Mouse (Mus musculus): Measurements from ENCODE around the gene Bsn. TPM values are rescaled to one million over a fixed set of nuclear protein-coding genes. Genes with fewer than 3 reads are reported as not detected.
A peak's percentile ranks its signal among the peaks of the same experiment; 100 is the strongest.

Bsn gene
- polyA plus RNA-seq, 1 experiment from 2014 or later, result 14.2 TPM

DNA sequence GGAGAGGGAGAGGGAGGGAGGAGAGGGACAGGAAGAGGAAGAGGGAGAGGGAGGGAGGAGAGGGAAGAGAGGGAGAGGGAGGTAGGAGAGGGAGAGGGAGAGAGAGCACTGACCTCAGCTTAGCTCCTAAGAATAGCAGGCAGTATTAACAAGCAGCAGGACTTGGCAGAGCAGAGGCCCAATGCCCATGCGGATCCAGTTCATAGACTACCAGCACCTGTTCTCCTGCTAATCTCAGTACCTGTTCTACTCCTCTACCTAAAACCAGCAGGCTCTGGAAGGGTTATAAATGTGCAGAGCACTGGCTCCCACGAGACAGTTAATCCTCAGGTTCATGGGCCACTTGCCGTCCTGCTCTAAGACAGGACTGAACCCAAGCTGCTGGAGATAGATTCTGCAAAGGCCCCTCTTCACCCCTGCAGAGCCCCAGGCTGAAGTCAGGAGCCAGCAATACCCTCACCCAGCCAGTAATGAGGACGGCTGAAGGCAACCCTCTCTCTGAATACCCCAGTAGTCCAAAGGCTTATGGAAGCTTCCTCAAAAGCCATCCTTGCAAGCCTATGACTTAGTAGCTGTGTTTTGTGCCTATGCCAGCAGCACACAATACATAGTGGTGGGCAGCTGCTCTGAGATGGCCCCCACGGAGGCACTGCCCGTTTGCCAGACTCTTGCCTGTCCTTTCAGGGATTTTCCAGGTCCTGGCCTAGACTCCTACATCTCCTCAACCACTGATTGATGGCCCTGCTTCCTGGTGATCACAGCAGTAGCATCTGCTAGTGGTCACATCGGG, 116.8 kb downstream of the Bsn start:
- 0 out of 2 replicates have a peak overlapping the region, but pooled peaks have one; percentile 16 for H3K9ac ChIP-seq (replicated peaks; ENCODE audit: low read length)
- no peaks in the 10 kb centered on the region for H3K9me3 ChIP-seq (ENCODE audit: control insufficient read depth, low read length)
- no peak overlapping the region for H3K4me3 ChIP-seq (replicated peaks; ENCODE audit: low read depth, low read length)
- peaks cover 34% of the 10 kb centered on the region for H3K36me3 ChIP-seq (ENCODE audit: control insufficient read depth, insufficient read depth, low read length)
- ATAC-seq (ENCODE audit: low FRiP score, low TSS enrichment) (no peak), DNase-seq (no peak)
- H3K27me3 ChIP-seq (ENCODE audit: control insufficient read depth, insufficient read depth, low read length), result no peaks in the 10 kb centered on the region
- 68% methylated on average over 7 of the region's 7 CpGs for WGBS
- peaks cover 6% of the 10 kb centered on the region for H3K4me1 ChIP-seq (ENCODE audit: control insufficient read depth, insufficient read depth, low read length)
- no peak overlapping the region for H3K4me2 ChIP-seq (ENCODE audit: low read length)
- H3K27ac ChIP-seq (replicated peaks; ENCODE audit: low read depth, low read length), result no peak overlapping the region

DNA sequence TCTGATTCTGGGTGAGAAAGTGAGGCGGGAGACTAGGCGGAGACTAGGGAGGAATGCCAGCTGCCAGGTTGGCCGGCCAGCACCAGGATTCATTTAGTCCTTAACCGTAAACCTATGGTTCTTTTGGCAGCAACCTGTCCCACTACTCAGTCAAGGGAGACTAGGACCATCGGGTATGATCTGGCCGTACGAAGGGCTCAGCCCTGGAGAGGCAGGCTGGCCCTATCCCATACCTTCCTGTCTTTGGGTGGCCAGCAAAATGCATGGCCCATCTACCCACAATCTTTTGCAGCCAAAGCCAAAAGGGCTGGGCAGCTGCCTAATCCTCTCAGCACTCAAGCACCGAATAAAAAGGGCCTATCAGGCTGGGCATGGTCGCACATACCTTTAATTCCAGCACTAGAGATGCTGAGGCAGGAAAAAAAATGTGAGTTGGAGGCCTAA, 117.7 kb downstream of the Bsn start:
- Histone ChIP-seq H3K27ac (replicated peaks; ENCODE audit: low read depth, low read length) (no peak overlapping the region), H3K4me3 (replicated peaks; ENCODE audit: low read depth, low read length) (no peak overlapping the region), H3K36me3 (ENCODE audit: control insufficient read depth, insufficient read depth, low read length) (peaks cover 34% of the 10 kb centered on the region), H3K27me3 (ENCODE audit: control insufficient read depth, insufficient read depth, low read length) (no peaks in the 10 kb centered on the region), H3K4me1 (ENCODE audit: control insufficient read depth, insufficient read depth, low read length) (no peaks in the 10 kb centered on the region), H3K4me2 (ENCODE audit: low read length) (no peak overlapping the region), H3K9me3 (ENCODE audit: control insufficient read depth, low read length) (no peaks in the 10 kb centered on the region), H3K9ac (replicated peaks; ENCODE audit: low read length) (no peak overlapping the region)
- ATAC-seq (ENCODE audit: low FRiP score, low TSS enrichment), result no peak
- no peak for DNase-seq
- WGBS, result 60% methylated on average over 9 of the region's 9 CpGs

- no peak overlapping the region for H3K4me2 ChIP-seq (ENCODE audit: low read length)
- no peak for ATAC-seq (ENCODE audit: low FRiP score, low TSS enrichment)
- H3K4me1 ChIP-seq (ENCODE audit: control insufficient read depth, insufficient read depth, low read length), result no peaks in the 10 kb centered on the region
- 90% methylated on average over 4 of the region's 4 CpGs for WGBS
- H3K9me3 ChIP-seq (ENCODE audit: control insufficient read depth, low read length), result no peaks in the 10 kb centered on the region
- H3K27me3 ChIP-seq (ENCODE audit: control insufficient read depth, insufficient read depth, low read length), result no peaks in the 10 kb centered on the region
- no peak overlapping the region for H3K4me3 ChIP-seq (replicated peaks; ENCODE audit: low read depth, low read length)
- peaks cover 33% of the 10 kb centered on the region for H3K36me3 ChIP-seq (ENCODE audit: control insufficient read depth, insufficient read depth, low read length)
- no peak overlapping the region for H3K27ac ChIP-seq (replicated peaks; ENCODE audit: low read depth, low read length)
- no peak for DNase-seq
- no peak overlapping the region for H3K9ac ChIP-seq (replicated peaks; ENCODE audit: low read length)
Measured at GRCm38 (mm10) chr9:108071801-108072200, 118.4 kb downstream of the Bsn start.

GRCm38 (mm10) chr9:108069529-108069928, 120.7 kb downstream of the Bsn start:
- ATAC-seq (ENCODE audit: low FRiP score, low TSS enrichment) (no peak), DNase-seq (no peak)
- Histone ChIP-seq H3K4me1 (ENCODE audit: control insufficient read depth, insufficient read depth, low read length) (no peaks in the 10 kb centered on the region), H3K27me3 (ENCODE audit: control insufficient read depth, insufficient read depth, low read length) (no peaks in the 10 kb centered on the region), H3K9ac (replicated peaks; ENCODE audit: low read length) (no peak overlapping the region), H3K9me3 (ENCODE audit: control insufficient read depth, low read length) (no peaks in the 10 kb centered on the region), H3K27ac (replicated peaks; ENCODE audit: low read depth, low read length) (no peak overlapping the region), H3K4me3 (replicated peaks; ENCODE audit: low read depth, low read length) (no peak overlapping the region), H3K36me3 (ENCODE audit: control insufficient read depth, insufficient read depth, low read length) (peaks cover 39% of the 10 kb centered on the region), H3K4me2 (ENCODE audit: low read length) (no peak overlapping the region)
- 90% methylated on average over 7 of the region's 7 CpGs for WGBS

DNA sequence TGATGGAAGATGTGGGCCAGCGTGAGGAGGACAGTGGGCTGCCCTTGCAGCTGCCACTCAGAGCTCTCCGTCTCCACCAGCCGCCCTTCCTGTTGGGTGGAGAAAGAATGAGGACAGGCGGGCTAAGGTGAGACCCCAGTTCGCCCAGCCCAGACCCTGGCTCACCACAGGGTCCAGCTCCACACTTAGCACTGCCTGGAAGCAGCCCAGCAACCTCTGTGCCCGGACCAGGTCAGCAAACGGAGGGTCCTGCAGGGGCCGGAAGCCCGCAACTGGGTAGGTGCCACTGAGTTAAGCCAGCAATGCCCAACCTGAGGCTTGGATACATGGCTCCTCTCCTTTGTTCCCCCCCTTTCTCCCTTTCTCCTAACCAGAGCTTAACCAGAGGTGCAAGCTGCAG, 121.2 kb downstream of the Bsn start:
- H3K4me3 ChIP-seq (replicated peaks; ENCODE audit: low read depth, low read length), result no peak overlapping the region
- no peaks in the 10 kb centered on the region for H3K9me3 ChIP-seq (ENCODE audit: control insufficient read depth, low read length)
- DNase-seq (no peak), ATAC-seq (ENCODE audit: low FRiP score, low TSS enrichment) (no peak)
- H3K4me2 ChIP-seq (ENCODE audit: low read length), result no peak overlapping the region
- H3K9ac ChIP-seq (replicated peaks; ENCODE audit: low read length), result no peak overlapping the region
- no peaks in the 10 kb centered on the region for H3K4me1 ChIP-seq (ENCODE audit: control insufficient read depth, insufficient read depth, low read length)
- H3K27me3 ChIP-seq (ENCODE audit: control insufficient read depth, insufficient read depth, low read length), result no peaks in the 10 kb centered on the region
- no peak overlapping the region for H3K27ac ChIP-seq (replicated peaks; ENCODE audit: low read depth, low read length)
- peaks cover 42% of the 10 kb centered on the region for H3K36me3 ChIP-seq (ENCODE audit: control insufficient read depth, insufficient read depth, low read length)
- WGBS, result 87% methylated on average over 9 of the region's 9 CpGs

GRCm38 (mm10) chr9:108067900-108068299, 122.3 kb downstream of the Bsn start:
- H3K36me3 ChIP-seq (ENCODE audit: control insufficient read depth, insufficient read depth, low read length), result peaks cover 47% of the 10 kb centered on the region
- ATAC-seq (ENCODE audit: low FRiP score, low TSS enrichment), result 0 out of 2 replicates have a peak, but pooled peaks have one; percentile 32
- peak; percentile 92 for DNase-seq
- H3K9ac ChIP-seq (replicated peaks; ENCODE audit: low read length), result no peak overlapping the region
- H3K4me1 ChIP-seq (ENCODE audit: control insufficient read depth, insufficient read depth, low read length), result no peaks in the 10 kb centered on the region
- H3K9me3 ChIP-seq (ENCODE audit: control insufficient read depth, low read length), result no peaks in the 10 kb centered on the region
- WGBS, result 22% methylated on average over 8 of the region's 8 CpGs
- no peak overlapping the region for H3K27ac ChIP-seq (replicated peaks; ENCODE audit: low read depth, low read length)
- H3K27me3 ChIP-seq (ENCODE audit: control insufficient read depth, insufficient read depth, low read length), result no peaks in the 10 kb centered on the region
- no peak overlapping the region for H3K4me3 ChIP-seq (replicated peaks; ENCODE audit: low read depth, low read length)
- H3K4me2 ChIP-seq (ENCODE audit: low read length), result no peak overlapping the region

DNA sequence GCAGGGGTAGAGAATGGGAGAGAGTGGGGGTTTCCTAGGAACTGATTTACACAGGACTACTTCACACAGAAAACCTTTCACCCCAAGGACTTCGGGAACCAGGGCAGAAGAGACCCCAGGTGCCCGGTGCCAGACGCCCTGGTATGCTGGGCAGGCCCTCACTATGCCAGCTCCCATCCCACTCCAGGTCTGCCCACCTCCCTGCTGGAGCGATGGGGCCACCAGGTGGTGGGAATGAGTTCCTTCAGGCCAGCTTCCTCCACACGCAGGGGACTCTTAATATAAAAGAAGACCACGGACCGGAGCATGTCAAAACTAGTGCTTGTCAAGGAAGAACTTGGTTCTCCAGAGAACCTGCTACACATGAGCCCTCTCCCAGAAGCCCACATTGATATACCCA, 123.0 kb downstream of the Bsn start:
- no peak overlapping the region for H3K4me2 ChIP-seq (ENCODE audit: low read length)
- no peak for ATAC-seq (ENCODE audit: low FRiP score, low TSS enrichment)
- WGBS, result 85% methylated on average over 7 of the region's 7 CpGs
- no peak overlapping the region for H3K4me3 ChIP-seq (replicated peaks; ENCODE audit: low read depth, low read length)
- no peak overlapping the region for H3K27ac ChIP-seq (replicated peaks; ENCODE audit: low read depth, low read length)
- H3K27me3 ChIP-seq (ENCODE audit: control insufficient read depth, insufficient read depth, low read length), result no peaks in the 10 kb centered on the region
- H3K9ac ChIP-seq (replicated peaks; ENCODE audit: low read length), result no peak overlapping the region
- H3K9me3 ChIP-seq (ENCODE audit: control insufficient read depth, low read length), result no peaks in the 10 kb centered on the region
- DNase-seq, result no peak
- H3K4me1 ChIP-seq (ENCODE audit: control insufficient read depth, insufficient read depth, low read length), result no peaks in the 10 kb centered on the region
- peaks cover 54% of the 10 kb centered on the region for H3K36me3 ChIP-seq (ENCODE audit: control insufficient read depth, insufficient read depth, low read length)

- no peaks in the 10 kb centered on the region for H3K4me1 ChIP-seq (ENCODE audit: control insufficient read depth, insufficient read depth, low read length)
- H3K4me2 ChIP-seq (ENCODE audit: low read length), result no peak overlapping the region
- 54% methylated on average over 5 of the region's 5 CpGs for WGBS
- H3K9me3 ChIP-seq (ENCODE audit: control insufficient read depth, low read length), result no peaks in the 10 kb centered on the region
- peaks cover 59% of the 10 kb centered on the region for H3K36me3 ChIP-seq (ENCODE audit: control insufficient read depth, insufficient read depth, low read length)
- no peak overlapping the region for H3K9ac ChIP-seq (replicated peaks; ENCODE audit: low read length)
- no peaks in the 10 kb centered on the region for H3K27me3 ChIP-seq (ENCODE audit: control insufficient read depth, insufficient read depth, low read length)
- ATAC-seq (ENCODE audit: low FRiP score, low TSS enrichment) (peak; percentile 62; the same call in 1 of the 2 replicates), DNase-seq (peak; percentile 84)
- H3K4me3 ChIP-seq (replicated peaks; ENCODE audit: low read depth, low read length), result no peak overlapping the region
- no peak overlapping the region for H3K27ac ChIP-seq (replicated peaks; ENCODE audit: low read depth, low read length)
Measured at GRCm38 (mm10) chr9:108065491-108066011, 124.6 kb downstream of the Bsn start.

GRCm38 (mm10) chr9:108063361-108063760, 126.8 kb downstream of the Bsn start:
- Histone ChIP-seq H3K9ac (replicated peaks; ENCODE audit: low read length) (no peak overlapping the region), H3K4me3 (replicated peaks; ENCODE audit: low read depth, low read length) (no peak overlapping the region), H3K9me3 (ENCODE audit: control insufficient read depth, low read length) (no peaks in the 10 kb centered on the region), H3K27ac (replicated peaks; ENCODE audit: low read depth, low read length) (no peak overlapping the region), H3K36me3 (ENCODE audit: control insufficient read depth, insufficient read depth, low read length) (peaks cover 59% of the 10 kb centered on the region), H3K4me1 (ENCODE audit: control insufficient read depth, insufficient read depth, low read length) (no peaks in the 10 kb centered on the region), H3K27me3 (ENCODE audit: control insufficient read depth, insufficient read depth, low read length) (no peaks in the 10 kb centered on the region), H3K4me2 (ENCODE audit: low read length) (no peak overlapping the region)
- no peak for DNase-seq
- ATAC-seq (ENCODE audit: low FRiP score, low TSS enrichment), result no peak
- WGBS, result 90% methylated on average over 12 of the region's 12 CpGs
